Mouse (Mus musculus) heart, adult 2 months (tissue): ENCODE results near the gene Socs2.

Experiments used
- CTCF ChIP-seq: fragments of 200-600 bp; IDR thresholded peaks from 2 replicates; pipeline ENCODE4 v1.8.1; 2022; ENCODE audit warnings: antibody characterized with exemption, mild to moderate bottlenecking, moderate library complexity
- EP300 ChIP-seq: fragments of 200-500 bp; IDR thresholded peaks from 2 replicates; pipeline ENCODE4 v1.6.1; 2011; ENCODE audit warnings: low read depth, low read length, control low read depth; ENCODE audit not compliant: insufficient read depth

DNA sequence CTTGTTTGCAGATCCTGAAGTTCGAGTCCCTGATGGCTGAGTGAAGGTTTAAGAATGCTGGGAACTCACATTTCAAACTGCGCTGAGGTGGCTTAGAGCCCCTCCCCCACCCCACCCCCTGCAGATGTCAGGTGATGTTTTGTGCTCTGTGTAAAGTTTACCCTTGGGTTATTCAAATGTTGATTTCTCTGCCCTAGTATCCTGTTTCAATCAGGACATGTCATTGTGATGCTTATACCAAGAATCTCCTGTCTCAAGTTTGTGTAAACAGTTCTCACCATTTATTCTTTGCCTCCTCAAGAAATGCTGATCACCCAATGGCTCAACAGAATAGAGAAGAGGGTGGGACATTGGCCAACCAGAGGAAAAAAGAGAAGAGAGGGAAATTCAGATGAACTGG lies 39.1 kb upstream of the Socs2 start:
- TF ChIP-seq CTCF (no peak), EP300 (no peak)
